Mouse (Mus musculus) erythroblast, embryonic 14.5 days (primary cell): ENCODE data around the gene Glt28d2.

Experiments
- GATA1 ChIP-seq: IDR thresholded peaks from 2 replicates; pipeline ENCODE4 v1.6.1; 2012; ENCODE audit warnings: low read length, inconsistent platforms, mixed read lengths
- TAL1 ChIP-seq: IDR thresholded peaks from 3 replicates; pipeline ENCODE4 v1.6.1; 2012; ENCODE audit warnings: low read length, inconsistent platforms, mixed read lengths

DNA sequence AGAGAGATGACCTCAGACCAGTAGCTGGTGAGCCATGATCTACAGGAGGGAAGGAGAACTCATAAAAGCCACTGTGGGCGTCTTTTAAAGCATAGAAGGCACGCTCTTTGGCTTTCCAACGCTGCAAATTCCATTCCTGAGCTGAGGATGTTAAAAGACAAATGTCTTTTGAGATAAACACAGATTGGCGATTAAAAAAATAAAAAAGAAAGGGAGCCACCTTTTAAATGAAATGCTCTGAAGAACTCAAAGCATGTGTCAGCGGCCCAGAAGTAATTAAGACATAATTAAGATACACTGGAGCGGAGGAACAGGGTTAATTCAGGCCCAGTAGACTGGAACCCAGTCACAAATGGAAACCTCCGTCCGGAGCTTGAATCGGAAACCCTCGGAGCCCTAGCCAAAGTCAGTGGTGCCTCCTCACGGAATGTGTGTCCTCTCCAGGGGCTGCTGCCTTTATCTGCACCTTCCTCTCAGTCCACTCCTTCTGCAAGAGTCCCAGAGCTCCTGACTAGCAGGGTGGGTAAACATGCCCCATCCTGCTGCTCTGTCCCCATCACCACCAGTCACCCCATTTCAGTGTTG lies 43.4 kb upstream of the Glt28d2 start:
- TF ChIP-seq GATA1 (no peak), TAL1 (no peak)
